Mouse (Mus musculus) CH12.LX (cell line): ENCODE data around the gene Kcnma1. TPM values are rescaled to one million over a fixed set of nuclear protein-coding genes. Genes with fewer than 3 reads are reported as not detected.

ENCODE experiments used
- DNase-seq: peaks from one replicate; pipeline ENCODE4 v3.0.0-alpha.2; 2013; ENCODE audit errors: extremely low read depth
- H3K27ac ChIP-seq: 2 replicates; pipeline ENCODE4 v1.5.1; 2012; ENCODE audit warnings: low read depth, mild to moderate bottlenecking, control low read depth, moderate library complexity; ENCODE audit not compliant: insufficient read depth
- H3K27me3 ChIP-seq: replicated peaks from 2 replicates; pipeline ENCODE3; 2012; ENCODE audit warnings: inconsistent platforms
- H3K36me3 ChIP-seq, 2 experiments: replicated peaks in 1 of 2; 2 replicates each; pipeline versions ENCODE3 to v1.6.1; 2012; ENCODE audit warnings: inconsistent platforms in 1 of 2, low read length in 1 of 2, mild to moderate bottlenecking in 1 of 2, mixed read lengths in 1 of 2, moderate library complexity in 1 of 2; ENCODE audit not compliant: control insufficient read depth in 1 of 2, insufficient read depth in 1 of 2
- H3K4me1 ChIP-seq, 2 experiments: 2 replicates each; pipeline ENCODE4 v1.6.1; 2012; ENCODE audit warnings: inconsistent platforms in 1 of 2, moderate library complexity in 1 of 2; ENCODE audit not compliant: insufficient read depth in 2 of 2, control insufficient read depth in 1 of 2
- H3K4me2 ChIP-seq: 2 replicates; pipeline ENCODE4 v1.6.1; 2012; ENCODE audit warnings: low read depth, mild to moderate bottlenecking, control low read depth; ENCODE audit not compliant: poor library complexity, insufficient read depth, severe bottlenecking
- H3K4me3 ChIP-seq, 3 experiments: fragments of 150-350 bp in 1 of 3; sonication (generic) in 1 of 3; replicated peaks in 1 of 3; 2 replicates each; pipeline versions ENCODE3 to v1.5.1; 2011 to 2012; ENCODE audit warnings: low read depth in 2 of 3, low read length in 2 of 3, mild to moderate bottlenecking in 2 of 3, moderate library complexity in 2 of 3, control low read depth in 1 of 3, improper control_type of control experiment in 1 of 3, inconsistent platforms in 1 of 3, mixed read lengths in 1 of 3; ENCODE audit not compliant: poor library complexity in 1 of 3
- H3K79me2 ChIP-seq: replicated peaks from 2 replicates; pipeline ENCODE4 v1.6.1; 2012; ENCODE audit warnings: mild to moderate bottlenecking, moderate library complexity; ENCODE audit not compliant: control insufficient read depth, poor library complexity, insufficient read depth, severe bottlenecking; ENCODE audit errors: extremely low read depth
- H3K9ac ChIP-seq: 2 replicates; pipeline ENCODE4 v1.6.1; 2012; ENCODE audit warnings: low read depth, mild to moderate bottlenecking, control low read depth, moderate library complexity; ENCODE audit not compliant: insufficient read depth
- H3K9me3 ChIP-seq: replicated peaks from 2 replicates; pipeline ENCODE3; 2012; ENCODE audit warnings: low read length, inconsistent platforms, mixed read lengths
- CHD1 ChIP-seq: IDR thresholded peaks from 2 replicates; pipeline ENCODE4 v1.6.1; 2012; ENCODE audit warnings: low read depth, low read length, improper control_type of control experiment, inconsistent platforms
- E2F4 ChIP-seq: IDR thresholded peaks from 2 replicates; pipeline ENCODE4 v1.6.1; 2011; ENCODE audit warnings: low read depth, low read length, improper control_type of control experiment; ENCODE audit not compliant: insufficient replicate concordance
- ELF1 ChIP-seq: IDR thresholded peaks from 2 replicates; pipeline ENCODE4 v1.6.1; 2014; ENCODE audit warnings: low read depth, mild to moderate bottlenecking, inconsistent platforms, low read length, improper control_type of control experiment
- EP300 ChIP-seq: IDR thresholded peaks from 2 replicates; pipeline ENCODE4 v1.6.1; 2011; ENCODE audit warnings: low read length, improper control_type of control experiment
- GABPA ChIP-seq: IDR thresholded peaks from 2 replicates; pipeline ENCODE4 v1.6.1; 2012; ENCODE audit warnings: low read depth, low read length, improper control_type of control experiment, inconsistent platforms; ENCODE audit not compliant: insufficient replicate concordance
- HCFC1 ChIP-seq: IDR thresholded peaks from 2 replicates; pipeline ENCODE4 v1.6.1; 2012; ENCODE audit warnings: low read depth, mild to moderate bottlenecking, inconsistent platforms, low read length, improper control_type of control experiment
- IRF4 ChIP-seq: IDR thresholded peaks from 2 replicates; pipeline ENCODE4 v1.6.1; 2014; ENCODE audit warnings: low read depth, mild to moderate bottlenecking, inconsistent platforms, low read length, improper control_type of control experiment
- JUN ChIP-seq: IDR thresholded peaks from 2 replicates; pipeline ENCODE4 v1.6.1; 2011; ENCODE audit warnings: low read depth, mild to moderate bottlenecking, low read length, improper control_type of control experiment, moderate library complexity; ENCODE audit not compliant: insufficient read depth
- JUND ChIP-seq: conservative IDR thresholded peaks from 2 replicates; pipeline ENCODE4 v1.6.1; 2011; ENCODE audit warnings: low read depth, low read length, improper control_type of control experiment
- KAT2A ChIP-seq: IDR thresholded peaks from 2 replicates; pipeline ENCODE4 v1.6.1; 2012; ENCODE audit warnings: low read length, improper control_type of control experiment, inconsistent platforms; ENCODE audit not compliant: insufficient replicate concordance
- MAFK ChIP-seq: IDR thresholded peaks from 2 replicates; pipeline ENCODE4 v1.6.1; 2011; ENCODE audit warnings: low read length, improper control_type of control experiment; ENCODE audit not compliant: insufficient replicate concordance
- MEF2A ChIP-seq: IDR thresholded peaks from 2 replicates; pipeline ENCODE4 v1.6.1; 2014; ENCODE audit warnings: low read depth, mild to moderate bottlenecking, inconsistent platforms, low read length, improper control_type of control experiment, borderline replicate concordance
- MYC ChIP-seq: IDR thresholded peaks from 2 replicates; pipeline ENCODE4 v1.6.1; 2011; ENCODE audit warnings: low read depth, mild to moderate bottlenecking, improper control_type of control experiment, low read length
- POLR2A ChIP-seq: IDR thresholded peaks from 2 replicates; pipeline ENCODE4 v1.6.1; 2011; ENCODE audit warnings: low read depth, mild to moderate bottlenecking, improper control_type of control experiment, low read length
- RCOR1 ChIP-seq: conservative IDR thresholded peaks from 2 replicates; pipeline ENCODE4 v1.6.1; 2012; ENCODE audit warnings: low read depth, mild to moderate bottlenecking, inconsistent platforms, low read length, improper control_type of control experiment
- SIN3A ChIP-seq: IDR thresholded peaks from 2 replicates; pipeline ENCODE4 v1.6.1; 2012; ENCODE audit warnings: low read length, improper control_type of control experiment, inconsistent platforms
- SMC3 ChIP-seq: IDR thresholded peaks from 2 replicates; pipeline ENCODE4 v1.6.1; 2011; ENCODE audit warnings: low read depth, low read length, improper control_type of control experiment
- TBP ChIP-seq: conservative IDR thresholded peaks from 2 replicates; pipeline ENCODE4 v1.6.1; 2011; ENCODE audit warnings: low read depth, low read length, improper control_type of control experiment
- TCF12 ChIP-seq: IDR thresholded peaks from 2 replicates; pipeline ENCODE4 v1.6.1; 2014; ENCODE audit warnings: low read depth, mild to moderate bottlenecking, inconsistent platforms, low read length, improper control_type of control experiment
- UBTF ChIP-seq: IDR thresholded peaks from 2 replicates; pipeline ENCODE4 v1.6.1; 2012; ENCODE audit warnings: low read depth, mild to moderate bottlenecking, inconsistent platforms, low read length, improper control_type of control experiment, moderate library complexity
- USF1 ChIP-seq: IDR thresholded peaks from 2 replicates; pipeline ENCODE4 v1.6.1; 2014; ENCODE audit warnings: low read depth, mild to moderate bottlenecking, inconsistent platforms, low read length, improper control_type of control experiment
- ZC3H11A ChIP-seq: IDR thresholded peaks from 2 replicates; pipeline ENCODE4 v1.6.1; 2012; ENCODE audit warnings: low read depth, mild to moderate bottlenecking, inconsistent platforms, low read length, improper control_type of control experiment
- ZNF384 ChIP-seq: IDR thresholded peaks from 2 replicates; pipeline ENCODE4 v1.6.1; 2012; ENCODE audit warnings: low read depth, low read length, improper control_type of control experiment, inconsistent platforms
- dilution Hi-C: fragments of 300-500 bp; cut with MboI; formaldehyde crosslinking; loops from 2 replicates; pipeline ENCODE4 v1.14.3; 2020; ENCODE audit warnings: low sequenced_read_pairs; ENCODE audit not compliant: extremely low pct_unique_long_range_greater_than_20kb, extremely low pct_ligation_motif_present
- in situ Hi-C: fragments of 300-500 bp; cut with MboI; formaldehyde crosslinking; loops from 3 replicates; pipeline ENCODE4 v1.14.3; 2019; ENCODE audit warnings: low sequenced_read_pairs, low pct_ligation_motif_present, low pct_unique_long_range_greater_than_20kb, mixed read lengths
- polyA plus RNA-seq: library from polyadenylated mRNA; unstranded; fragments of >175 nt; gene quantifications from 2 replicates; pipeline ENCODE4 v1.2.1, GENCODE M21; 2012; ENCODE audit warnings: low read depth; ENCODE audit not compliant: insufficient read length
- total RNA-seq, 2 experiments: library from RNA; depleted of rRNA; stranded (reverse); fragments of 300-350 nt in 1 of 2; fragments of >200 nt in 1 of 2; gene quantifications; 2 replicates each; pipeline ENCODE4 v1.2.3; 2012 to 2014

Kcnma1 gene
- total and polyA plus RNA-seq, 3 experiments: 0.10 to 0.17 (median 0.12) TPM

DNA sequence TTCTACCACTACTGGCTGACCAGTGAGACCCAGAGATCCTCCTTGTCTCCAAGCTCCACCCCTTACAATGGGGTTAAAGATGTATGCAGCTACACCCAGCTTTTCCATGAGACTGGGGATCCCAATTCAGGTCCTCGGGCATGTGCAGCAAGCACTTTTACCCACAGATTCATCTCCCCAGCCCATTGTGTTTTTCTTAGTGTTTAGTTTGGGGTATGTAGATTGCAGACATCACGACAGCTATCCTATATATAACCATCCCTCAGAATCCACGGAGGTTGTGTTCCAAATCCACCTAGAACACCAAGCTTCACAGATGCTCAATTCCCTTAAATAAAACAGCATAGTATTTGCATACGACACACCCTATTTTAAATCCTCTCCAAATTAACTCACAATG is 6.4 kb upstream of the Kcnma1 start:
- no peak overlapping the region for H3K4me3 ChIP-seq
- H3K27me3 ChIP-seq: no peaks in the 10 kb centered on the region
- in situ Hi-C loops: loop anchor here (25.0 kb wide), 1 partner anchor 433 kb away; no protein-coding TSS in a partner anchor
- dilution Hi-C loops: no loop called here
- no peak overlapping the region for H3K4me2 ChIP-seq
- H3K36me3 ChIP-seq: no peaks in the 10 kb centered on the region
- no peak for TF ChIP-seq MAFK
- no peak for TF ChIP-seq ELF1
- no peak for TF ChIP-seq CHD1
- TF ChIP-seq TBP: no peak
- TF ChIP-seq IRF4: no peak
- no peak for TF ChIP-seq UBTF
- no peak for TF ChIP-seq ZNF384
- TF ChIP-seq JUND: no peak
- no peak for TF ChIP-seq MYC
- no peak for TF ChIP-seq E2F4
- TF ChIP-seq RCOR1: no peak
- TF ChIP-seq HCFC1: no peak
- TF ChIP-seq KAT2A: no peak
- no peak for TF ChIP-seq POLR2A
- no peak for TF ChIP-seq USF1
- TF ChIP-seq, all 38 proteins: peak for 0
- Histone ChIP-seq H3K9me3 (peaks cover 34% of the 10 kb centered on the region), H3K27ac (no peak overlapping the region), H3K4me1 (no peaks in the 10 kb centered on the region), H3K79me2 (no peaks in the 10 kb centered on the region), H3K9ac (no peak overlapping the region)
- no peak for DNase-seq

DNA sequence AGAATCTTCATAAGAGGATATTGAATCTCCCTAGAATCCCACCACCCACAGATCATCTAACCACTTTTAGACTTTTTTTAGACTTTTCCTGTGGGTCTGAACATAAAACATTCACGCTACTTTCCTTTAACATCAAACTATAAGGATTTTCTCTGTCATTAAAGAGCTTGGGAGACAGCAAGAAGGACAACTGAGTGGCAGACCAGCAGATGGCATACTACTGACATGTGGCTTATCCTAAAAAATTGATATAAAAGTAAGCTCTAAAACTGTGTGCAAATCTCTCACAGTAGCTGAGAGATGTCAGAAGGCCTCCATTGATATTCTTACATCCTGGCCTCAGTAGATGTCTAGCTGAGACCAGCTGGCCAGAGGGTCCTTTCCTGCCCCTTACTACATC is 4.3 kb downstream of the Kcnma1 start:
- no peak for DNase-seq
- in situ Hi-C loops: loop anchor here (25.0 kb wide), 1 partner anchor 423 kb away; no protein-coding TSS in a partner anchor
- no peaks in the 10 kb centered on the region for H3K27me3 ChIP-seq
- H3K4me3 ChIP-seq: no peak overlapping the region
- H3K36me3 ChIP-seq: no peaks in the 10 kb centered on the region
- TF ChIP-seq MYC (no peak), MEF2A (no peak), SMC3 (no peak), USF1 (no peak), ZC3H11A (no peak), SIN3A (no peak), GABPA (no peak), EP300 (no peak), JUN (no peak), TCF12 (no peak), JUND (no peak), RCOR1 (no peak)
- H3K27ac ChIP-seq: no peak overlapping the region
- peaks cover 46% of the 10 kb centered on the region for H3K9me3 ChIP-seq
- H3K79me2 ChIP-seq: no peaks in the 10 kb centered on the region
- H3K9ac ChIP-seq: no peak overlapping the region
- dilution Hi-C loops: no loop called here
- no peak overlapping the region for H3K4me2 ChIP-seq
- H3K4me1 ChIP-seq: no peaks in the 10 kb centered on the region
